Mouse (Mus musculus) adrenal gland, postnatal 10 days (tissue): ENCODE measurements around the gene Slc26a10. TPM values are rescaled to one million over a fixed set of nuclear protein-coding genes. Genes with fewer than 3 reads are reported as not detected.
"Not testable (repeated sequence)": the region's sequence is repeated elsewhere in the genome, so short reads cannot be mapped to it uniquely, and the experiment has no call there.

Experiments used
- DNase-seq: peaks from one replicate; pipeline ENCODE4 v3.0.0; 2021; ENCODE audit warnings: mixed read lengths
- total RNA-seq, 2 experiments: library from RNA; stranded (reverse); gene quantifications; 2 replicates each; pipeline ENCODE4 v1.2.3; 2021

Gene Slc26a10
- total RNA-seq, 2 experiments from 2014 or later: 7.4 to 13.7 TPM

DNA sequence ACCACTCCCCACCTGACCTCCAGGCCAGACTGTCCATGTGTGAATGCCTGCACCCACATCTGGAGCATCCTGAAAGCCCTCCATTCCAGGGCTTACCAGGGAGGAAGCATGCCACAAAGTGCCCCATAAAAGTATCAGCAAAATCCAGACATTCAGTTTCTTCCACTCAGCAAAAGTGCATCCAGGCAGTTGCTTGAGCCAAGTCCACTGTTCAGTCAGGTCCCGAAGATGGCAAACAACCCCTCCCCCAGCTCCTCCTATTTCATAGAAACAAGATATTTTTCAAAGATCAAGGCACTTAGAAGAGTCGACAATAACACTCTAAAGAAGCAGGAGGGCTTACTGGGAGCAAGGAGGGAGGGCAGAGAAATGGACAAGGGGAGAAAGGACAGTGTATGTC lies 18.0 kb upstream of the Slc26a10 start:
- DNase-seq: no peak

DNA sequence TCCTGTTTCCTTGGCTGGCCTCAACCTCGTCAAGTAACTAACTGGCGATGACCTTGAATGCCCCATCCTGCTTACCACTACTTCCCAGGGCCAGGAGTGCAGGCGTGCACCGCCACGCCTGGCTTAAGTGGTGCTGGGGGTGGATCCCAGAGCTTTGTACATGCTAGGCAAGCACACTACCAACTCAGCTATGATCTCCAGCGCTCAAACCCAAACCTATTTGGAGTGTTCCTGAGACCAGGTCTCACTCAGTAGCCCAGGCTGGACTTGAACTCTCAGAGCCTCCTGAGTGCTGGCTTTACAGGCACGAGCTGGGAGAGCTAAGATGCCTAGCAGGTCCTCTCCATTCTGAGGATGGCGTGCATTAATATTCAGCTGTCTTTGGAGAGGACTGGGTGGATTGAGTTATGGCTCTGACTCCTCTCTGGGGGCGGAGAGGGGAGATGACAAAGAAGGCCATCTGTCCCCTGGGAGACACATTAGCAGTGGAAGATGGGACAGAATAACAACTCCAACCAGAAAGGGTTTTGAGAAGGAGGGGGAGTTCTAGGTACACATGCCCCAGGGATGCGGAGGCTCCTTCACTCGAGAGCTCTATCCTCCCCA lies 17.2 kb upstream of the Slc26a10 start:
- DNase-seq: no peak

DNA sequence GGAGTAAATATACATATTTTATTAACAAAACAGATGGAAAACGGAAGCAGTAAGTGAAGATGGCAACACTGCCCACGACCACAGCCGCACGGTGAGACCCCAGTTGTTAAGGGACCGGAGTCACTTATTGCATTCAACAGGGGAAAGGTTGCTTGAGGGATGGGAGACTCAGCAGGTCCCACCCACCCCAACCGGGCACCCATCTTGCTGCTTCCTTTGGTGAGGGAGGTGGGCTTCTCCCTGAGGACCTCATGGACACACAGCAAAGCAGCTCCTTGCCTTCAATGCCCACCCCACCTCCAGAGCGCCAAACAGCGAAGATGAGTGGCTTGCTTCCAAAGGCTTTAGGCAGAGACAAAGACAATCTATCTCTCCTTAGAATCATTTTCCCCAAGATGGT lies 16.7 kb upstream of the Slc26a10 start:
- no peak for DNase-seq

DNA sequence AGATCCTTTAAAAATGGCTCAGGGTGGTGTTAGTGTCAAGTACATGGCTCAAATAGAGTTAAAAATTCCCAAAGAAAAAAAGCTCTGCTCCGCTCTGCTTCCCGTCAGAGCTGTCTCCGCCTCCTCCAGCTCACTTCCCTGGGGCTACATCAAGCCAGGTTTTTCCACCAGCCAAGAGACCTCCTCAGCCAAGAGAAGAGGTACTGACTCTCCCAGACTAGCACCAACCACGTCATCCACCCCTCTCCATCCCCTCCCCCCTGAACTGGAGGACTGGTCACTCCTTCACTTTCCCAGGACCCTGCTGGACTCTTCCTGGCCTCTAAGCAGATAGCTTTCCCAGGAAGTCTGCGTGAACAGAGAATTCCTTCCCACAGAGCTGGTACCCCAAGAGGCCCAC lies 15.9 kb upstream of the Slc26a10 start:
- DNase-seq: peak; percentile 72

DNA sequence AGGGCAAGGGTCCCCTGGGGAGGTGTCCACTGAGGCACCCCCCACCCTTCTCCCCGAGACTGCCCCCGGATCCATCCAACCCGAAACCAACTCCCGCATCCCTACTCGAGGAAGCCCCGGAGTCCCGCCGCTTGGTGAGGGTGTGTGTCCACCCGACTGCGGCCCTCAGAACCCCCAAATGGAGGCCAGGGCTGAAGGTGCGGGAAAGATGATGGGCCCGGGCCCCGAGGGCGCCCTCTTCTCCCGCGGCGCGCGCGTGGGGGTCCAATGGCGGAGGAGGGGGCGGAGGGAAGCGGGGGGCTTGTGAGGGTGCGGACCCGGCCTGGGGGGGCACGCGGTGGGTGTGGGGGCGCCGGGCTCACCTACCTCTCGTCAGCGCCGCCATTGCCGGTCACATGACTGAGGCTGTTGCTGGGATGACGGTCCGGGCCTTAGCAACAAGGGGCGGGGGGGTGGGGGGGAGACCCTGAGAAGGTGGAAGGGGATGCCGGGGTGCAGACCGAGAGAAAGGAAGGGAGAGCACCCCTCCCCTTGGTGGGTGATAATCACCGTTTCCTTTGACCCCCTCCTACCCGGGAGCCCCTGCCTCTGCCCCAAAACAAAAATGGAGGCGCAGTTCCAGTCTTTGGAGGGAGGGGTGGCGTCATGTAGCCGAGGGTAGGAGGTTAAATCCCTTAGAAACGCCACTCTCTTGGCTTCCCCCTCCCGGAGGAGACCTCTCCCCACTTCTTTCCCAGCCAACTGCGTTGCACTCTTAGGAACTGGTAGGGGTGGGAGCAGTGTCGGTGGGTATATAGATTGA lies 15.1 kb upstream of the Slc26a10 start, which contains the start of gene Dtx3:
Gene Dtx3 (minus strand): TSS at position 401 of the 802 bp plus-strand sequence.
- DNase-seq: peak; percentile 62

DNA sequence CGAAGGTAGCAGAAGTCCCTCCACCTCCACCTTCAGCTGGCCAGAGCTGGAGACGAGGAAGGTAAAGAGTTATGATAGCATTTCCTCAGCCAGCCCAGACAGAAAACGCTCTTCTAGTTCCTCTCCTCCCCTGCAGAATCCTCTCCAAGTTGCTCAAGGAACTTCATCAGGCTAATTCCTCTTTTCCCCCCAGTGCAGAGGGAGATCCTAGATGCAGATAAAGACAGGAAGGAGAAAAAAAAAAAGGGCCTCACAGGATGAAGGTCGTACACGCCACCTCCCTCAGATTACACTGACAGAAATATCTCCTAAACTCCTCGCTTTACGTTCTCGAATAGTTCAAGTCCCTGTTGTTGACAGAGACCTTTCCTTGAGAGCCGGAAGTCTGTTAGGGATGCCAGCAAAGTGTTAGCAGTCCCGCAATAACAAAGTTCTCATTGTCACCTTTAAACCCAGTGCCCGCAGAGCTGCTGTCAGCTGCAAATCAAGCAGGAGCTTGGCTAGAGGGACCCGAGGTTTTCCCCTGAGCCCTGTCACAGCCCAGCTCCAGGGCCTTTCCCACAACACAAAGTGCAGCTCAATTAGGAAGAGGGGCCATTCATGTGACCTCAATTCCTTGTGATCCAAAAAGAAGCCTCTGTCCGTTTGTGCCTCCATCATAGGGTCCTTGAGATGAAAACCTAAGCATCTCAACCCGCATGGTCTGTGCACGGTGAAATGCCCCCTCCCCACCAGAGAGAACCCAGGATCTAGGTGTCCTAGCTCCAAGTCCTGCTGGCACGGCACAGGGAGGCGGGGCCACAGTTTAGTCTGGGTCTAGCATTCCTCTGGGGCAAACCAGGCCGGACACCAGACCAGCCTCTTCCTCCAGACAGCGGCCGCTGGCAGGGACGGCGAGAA lies 14.2 kb upstream of the Slc26a10 start:
- peak; percentile 82 for DNase-seq

DNA sequence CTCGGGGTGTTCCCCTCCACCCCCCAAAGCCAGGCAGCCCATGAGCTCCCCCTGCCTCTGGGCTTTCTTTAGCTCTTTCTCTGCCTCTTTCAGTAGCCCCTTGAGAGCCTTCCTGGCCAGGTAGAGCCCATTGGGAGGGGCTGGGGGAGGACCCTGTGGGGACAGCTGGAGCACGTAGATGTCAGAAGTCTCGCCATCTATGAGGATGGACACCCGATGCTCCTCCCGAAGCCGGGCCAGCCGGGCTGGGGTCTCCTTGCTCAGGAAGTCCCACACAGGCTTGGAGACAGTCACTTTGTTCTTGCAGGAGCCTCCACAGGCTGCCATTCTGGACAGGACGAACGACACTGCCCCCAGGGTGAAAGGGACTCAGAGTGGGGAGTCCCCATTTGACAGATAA lies 12.6 kb upstream of the Slc26a10 start:
- DNase-seq: no peak

DNA sequence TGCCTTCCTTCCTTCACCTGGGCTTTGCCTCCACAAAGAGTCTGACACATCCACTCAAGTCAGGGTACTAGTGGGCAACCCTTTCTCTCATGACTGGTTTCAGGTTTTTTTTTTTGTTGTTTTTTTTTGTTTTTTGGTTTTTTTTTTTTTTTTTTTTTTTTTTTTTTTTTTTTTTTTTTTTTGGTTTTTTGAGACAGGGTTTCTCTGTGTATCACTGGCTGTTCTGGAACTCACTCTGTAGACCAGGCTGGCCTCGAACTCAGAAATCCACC lies 11.5 kb upstream of the Slc26a10 start:
- DNase-seq: not testable (repeated sequence)

DNA sequence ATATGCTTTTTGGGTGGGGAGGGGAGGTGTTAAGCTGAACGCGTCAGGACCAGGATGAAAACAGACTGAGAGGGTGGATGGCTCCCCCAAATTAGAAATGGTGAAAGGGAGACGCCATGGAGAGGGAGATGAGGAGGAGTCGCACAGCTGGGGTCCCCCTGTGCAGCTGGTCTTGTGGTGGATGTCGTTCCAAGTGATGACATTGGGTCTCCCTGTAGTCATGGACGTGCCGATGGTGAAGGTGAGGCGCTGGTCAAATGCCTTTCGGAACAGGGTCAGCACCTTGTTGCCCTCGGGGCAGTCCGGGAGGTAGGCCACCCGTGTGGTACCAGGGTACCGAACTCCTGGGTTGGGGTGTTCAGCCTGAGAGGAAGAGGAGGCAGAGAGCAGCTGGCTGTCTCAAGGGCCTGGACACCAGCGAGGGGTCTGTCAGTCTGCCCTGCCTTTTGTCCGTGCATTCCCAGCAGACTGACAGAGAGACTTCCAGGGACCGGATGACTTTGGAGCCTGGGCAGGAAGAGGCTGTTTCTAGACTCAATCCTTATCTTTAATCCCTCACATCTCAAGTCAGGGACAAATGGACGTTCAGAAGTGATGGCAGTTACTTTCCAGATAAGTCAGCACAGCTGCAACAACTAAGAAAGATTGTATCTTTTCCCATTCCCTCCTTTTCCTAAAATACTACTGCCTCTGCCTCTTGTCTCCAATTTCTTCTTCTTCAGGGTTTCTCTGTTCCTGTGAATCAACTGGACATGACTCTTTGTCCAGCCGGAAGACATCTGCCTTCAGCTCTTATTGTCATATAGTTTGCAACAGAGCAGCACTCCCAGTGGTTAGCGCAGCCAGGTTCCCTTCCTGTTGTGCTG lies 11.0 kb upstream of the Slc26a10 start:
- DNase-seq: no peak

DNA sequence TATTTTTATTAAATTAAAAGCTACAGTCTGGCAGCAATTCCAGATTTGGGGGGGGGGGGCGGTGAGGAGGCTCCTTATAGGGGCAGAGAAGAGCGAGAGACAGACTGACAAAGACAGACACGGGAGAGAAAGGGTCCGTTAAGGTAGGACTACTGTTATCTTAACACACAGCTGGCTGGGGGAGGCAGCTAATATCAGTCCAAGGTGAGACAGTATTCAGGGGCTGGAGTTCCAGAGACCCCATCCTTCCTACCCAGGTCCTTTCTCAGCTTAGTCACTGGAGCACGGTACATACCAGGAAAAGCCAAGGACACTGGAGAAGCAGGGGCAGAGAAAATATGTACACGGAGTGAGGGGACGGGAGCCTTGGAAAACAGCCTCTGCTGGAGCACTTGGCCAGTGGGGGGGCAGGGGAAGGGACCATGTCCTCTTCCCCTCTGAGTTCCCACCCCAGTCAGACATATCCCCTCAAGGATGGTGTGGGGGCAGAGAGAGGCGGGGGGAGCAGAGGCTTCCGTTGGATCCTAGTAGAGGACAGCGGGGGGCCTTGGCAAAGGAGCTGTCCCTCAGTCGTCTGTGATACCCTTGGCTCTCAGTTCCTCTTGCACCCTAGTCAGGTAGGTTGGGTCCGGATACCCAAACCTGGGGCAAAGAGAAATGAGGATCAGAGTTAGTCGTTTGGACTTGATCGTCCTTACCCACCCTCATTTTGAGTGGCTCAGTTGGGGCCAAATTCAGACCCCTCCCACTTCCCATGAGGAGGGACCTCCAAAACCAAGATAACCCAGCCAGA lies 10.1 kb upstream of the Slc26a10 start:
- no peak for DNase-seq

DNA sequence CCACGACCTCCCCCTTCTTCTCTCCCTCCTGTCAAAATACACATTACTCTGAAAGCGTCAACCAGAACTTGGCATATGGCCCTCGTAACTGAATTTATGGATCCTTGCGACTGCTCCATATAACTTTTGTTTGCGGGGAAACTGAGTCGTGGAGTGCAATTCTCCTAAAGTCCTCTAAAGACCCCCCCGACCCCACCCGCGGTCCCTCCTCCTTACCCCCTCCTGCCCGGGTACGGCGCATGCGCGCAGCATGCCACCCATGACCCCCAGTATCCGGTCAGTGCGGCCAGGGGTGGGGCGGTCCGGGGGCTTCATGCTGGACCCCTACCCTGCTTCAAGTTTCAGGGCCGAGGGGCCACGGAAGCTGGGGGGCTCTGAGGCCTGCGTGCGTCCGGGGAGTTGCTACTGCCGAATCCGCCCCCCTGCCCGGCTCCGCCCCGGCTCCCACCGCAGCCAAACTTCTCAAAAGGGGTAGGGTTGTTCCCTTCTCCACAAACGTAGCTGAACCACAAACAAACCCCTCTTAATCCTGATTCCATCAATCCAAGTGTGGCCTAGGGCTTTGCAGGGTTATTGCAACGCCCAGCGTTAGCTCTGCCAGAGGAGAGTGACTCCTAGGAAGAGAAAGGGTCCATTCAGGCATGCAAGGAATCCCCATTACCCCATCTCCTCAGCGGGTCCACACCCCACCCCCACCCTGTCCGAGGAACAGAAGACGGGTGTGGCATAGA lies 9.4 kb upstream of the Slc26a10 start, which contains the start of gene Arhgef25:
Gene Arhgef25 (minus strand): TSS at position 433 of the 731 bp plus-strand sequence.
- peak; percentile 64 for DNase-seq

DNA sequence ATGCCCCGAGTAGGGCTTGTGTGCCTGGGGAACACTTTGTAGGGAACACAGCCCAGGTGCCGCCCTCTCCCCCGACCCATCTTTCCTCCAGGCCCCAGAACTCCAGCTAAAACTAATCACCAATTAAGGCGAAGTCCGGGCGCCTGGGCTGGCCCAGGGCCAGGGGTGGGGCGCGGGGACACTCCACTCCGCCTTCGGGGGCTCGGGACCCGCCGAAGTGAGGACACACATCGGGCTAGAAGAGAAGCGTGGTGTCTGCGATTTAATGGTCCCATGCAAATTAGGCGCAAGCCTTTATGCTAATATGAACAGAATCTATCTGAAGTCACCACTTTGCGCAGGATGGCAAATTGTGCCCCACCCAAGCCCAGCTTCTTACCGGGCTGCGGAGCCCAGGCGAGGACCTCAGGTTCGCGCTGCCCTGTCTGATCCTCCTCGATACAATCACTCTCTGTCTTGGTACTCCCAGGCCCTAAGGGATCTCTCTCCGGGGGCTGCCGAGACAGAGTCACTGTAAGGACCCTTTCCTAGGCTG lies 8.7 kb upstream of the Slc26a10 start:
- peak; percentile 51 for DNase-seq

DNA sequence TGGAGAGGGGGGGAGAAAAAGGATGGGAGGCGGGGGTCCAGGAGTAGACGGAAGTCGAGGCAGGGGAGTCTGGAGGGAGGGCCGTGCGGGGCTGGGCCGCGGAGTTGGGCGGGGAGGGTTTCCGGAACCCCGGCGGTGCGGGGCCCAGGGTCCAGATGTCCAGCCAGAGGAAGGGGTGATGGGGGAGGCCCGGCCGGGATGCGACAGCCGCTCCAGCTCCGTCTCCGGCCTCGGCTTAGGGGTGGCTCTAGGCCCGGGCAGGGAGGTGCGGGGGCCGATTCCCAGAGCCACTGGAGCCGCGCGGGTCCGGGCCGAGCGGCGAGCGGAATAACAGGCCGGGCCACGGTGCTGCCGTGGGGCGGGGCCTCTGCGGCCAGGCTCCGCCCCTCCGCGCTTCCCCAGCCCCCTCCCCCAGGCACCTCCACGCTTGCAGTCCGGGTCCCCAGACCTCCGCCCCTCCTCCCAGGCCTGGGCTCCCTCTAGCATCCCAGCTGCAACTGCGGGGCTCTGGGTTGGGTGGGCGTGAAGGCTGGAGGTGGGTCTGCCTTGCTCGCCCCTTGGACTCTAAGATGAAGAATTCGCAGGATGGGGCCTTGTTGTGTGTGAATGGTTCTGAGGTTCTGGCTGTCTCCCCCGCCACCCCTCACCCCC lies 8.1 kb upstream of the Slc26a10 start:
- DNase-seq: peak; percentile 76

DNA sequence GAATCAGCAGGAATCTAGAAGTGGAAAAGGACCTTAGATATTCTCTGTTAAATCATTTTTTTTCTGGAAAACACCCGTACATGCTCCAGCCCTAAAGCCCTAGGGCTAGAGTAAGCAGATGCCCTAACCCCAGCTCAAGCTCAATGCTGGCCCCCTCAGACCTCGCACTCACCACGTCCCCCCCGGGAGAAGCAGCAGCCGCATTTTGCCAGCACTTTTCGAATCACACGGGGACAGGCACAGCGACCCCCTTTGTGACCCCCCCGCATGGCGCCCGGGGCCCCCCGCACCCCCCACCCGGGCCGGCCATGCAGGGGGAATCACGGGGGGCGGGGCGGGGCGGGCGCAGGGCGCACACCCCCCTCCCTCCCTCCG lies 7.6 kb upstream of the Slc26a10 start:
- DNase-seq: no peak

DNA sequence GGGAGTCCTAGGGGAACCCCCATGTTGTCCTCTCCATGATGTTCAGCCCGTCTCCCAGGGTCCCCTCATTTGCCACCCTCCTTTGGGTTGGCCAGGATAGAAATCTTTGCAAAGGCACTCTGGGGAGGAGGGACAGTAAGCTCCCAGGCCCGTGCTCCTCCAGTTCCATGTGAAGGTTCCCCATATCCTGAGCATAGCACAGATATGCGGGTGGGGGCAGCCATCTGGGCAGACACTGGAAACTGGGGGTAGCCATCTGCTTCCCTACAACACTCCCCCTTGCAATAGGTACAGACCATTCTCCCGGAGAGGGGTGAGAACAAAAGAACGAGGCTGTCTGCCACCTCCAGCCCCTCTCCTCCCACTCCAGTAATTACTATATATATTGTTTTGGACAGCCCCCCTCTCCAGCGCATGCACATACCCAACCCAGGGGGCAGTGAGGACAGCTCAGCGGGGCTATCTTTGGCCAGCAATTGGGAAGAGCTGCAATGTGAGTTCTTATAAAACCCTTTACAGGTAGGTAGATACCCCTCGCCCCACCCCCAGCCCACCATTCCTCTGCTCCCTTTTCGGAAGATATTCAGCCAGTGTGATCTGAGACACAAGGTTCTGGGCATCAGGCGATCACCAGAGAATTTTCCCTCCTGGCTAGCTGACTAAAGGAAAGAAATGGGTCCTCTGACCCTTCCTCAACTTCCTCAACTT lies 7.1 kb upstream of the Slc26a10 start:
- no peak for DNase-seq

DNA sequence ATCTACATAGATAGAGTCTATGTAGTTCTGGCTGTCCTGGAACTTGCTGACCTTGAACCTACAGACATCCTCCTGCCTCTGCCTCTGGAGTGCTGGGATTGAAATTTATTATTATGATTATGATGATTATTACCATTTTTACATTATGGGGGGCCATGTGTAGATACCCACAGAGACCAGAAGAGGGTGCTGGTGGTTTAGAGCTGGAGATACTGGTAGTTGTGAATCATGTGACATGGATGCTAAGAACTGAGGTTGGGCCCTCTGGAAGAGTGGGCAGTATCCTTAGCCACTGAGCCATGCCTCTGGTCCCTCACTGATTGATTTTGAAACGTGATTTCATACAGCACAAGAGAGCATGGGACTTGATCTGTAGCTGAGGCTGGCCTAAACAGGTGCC lies 6.0 kb upstream of the Slc26a10 start:
- DNase-seq: no peak

DNA sequence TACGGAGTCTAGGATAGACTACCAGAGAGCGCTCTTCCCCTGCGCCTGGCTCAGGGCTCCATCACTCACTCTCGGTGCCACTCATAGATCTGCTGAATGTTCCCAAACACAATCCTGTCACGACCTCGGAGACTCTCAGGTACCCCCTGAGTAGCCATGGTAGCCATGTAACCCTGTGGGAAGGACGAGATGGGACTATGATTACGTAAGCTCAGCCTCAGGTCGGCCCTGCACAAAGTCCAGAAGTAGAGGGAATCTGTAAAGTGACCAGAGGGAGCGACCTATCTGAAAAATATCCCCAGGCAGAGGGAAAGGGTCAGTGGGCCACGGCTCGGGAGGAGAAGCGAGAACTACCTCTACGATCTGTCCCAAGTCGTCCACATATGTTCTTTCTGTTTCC lies 5.1 kb upstream of the Slc26a10 start:
- DNase-seq: no peak

DNA sequence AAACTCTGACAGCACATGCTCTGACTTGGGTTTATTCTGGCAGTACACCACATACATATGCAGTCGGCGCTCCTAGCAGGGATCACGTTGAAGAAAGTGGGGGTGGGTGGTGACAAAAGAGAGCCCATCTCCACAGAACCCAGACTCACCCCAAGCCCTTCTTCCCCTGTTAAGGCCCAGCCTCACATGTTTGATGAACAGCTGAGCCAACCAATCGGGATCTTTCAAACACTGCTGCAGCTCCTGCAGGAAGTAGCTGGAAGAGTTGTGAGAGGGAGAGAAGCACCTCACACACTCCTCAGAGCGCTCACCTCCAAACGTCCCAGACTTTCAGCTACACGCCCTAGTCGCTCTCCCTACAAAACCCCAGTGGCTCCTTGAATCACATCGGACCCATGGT lies 4.7 kb upstream of the Slc26a10 start:
- no peak for DNase-seq

DNA sequence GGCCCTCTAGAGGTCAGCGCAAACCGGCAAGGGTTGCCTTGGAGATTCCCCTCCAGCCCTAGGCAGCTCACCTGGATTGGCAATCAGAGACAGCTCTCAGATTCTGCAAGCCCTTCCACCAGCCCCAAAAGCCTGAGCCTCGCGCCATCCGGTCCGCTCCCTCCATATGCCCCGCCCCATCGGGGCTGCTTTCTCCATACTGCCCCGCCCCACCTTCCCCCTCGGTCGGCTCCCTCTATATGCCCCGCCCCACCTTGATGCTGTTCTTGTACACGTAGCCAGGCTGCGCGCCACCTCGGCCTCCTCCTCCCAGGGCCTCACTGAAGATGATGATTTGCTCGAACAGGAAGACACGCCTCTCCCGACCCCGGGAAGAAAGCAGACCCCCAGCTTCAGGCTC lies 3.3 kb upstream of the Slc26a10 start:
- DNase-seq: no peak
